Mouse (Mus musculus): Measurements from ENCODE around the gene Esyt2.

DNA sequence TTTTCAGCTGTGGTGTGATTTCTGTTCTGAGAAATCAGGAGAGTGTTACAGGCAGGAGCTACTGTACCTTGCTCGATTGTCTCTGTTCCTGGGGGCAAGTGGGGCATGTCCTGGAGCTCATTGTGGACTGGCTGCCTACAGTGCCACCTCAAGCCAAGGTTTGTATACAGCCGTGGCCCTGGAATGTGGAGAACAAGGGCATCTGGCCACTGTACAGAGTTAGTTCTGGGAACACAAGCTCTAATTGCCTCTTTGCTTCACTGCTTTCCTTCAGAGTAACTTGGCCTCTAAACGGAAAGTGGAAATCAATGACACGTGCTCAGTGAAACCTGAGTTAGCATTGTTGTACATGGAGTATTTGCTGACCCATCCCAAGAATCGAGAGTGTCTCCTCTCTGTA, 157.6 kb downstream of the Esyt2 start:
- TF ChIP-seq POLR2A (IDR thresholded peaks at IDR 0.05; ENCODE audit: insufficient read depth, low read depth, low read length) (no peak), CTCF (IDR thresholded peaks at IDR 0.05) (no peak)
